Mouse (Mus musculus) forebrain, embryonic 13.5 days (tissue): ENCODE measurements at regions not wholly inside any gene's neighbourhood (a gene's known extent, or its start where the extent isn't known, plus 50 kb on each side); places are given as distances from the start of the nearest gene placed in this dataset.
A peak's percentile ranks its signal among the peaks of the same experiment; 100 is the strongest.

Experiments
- ATAC-seq: fragments of 200-750 bp; cut with Nextera tagmentation; 2 replicates; pipeline ENCODE4 v1.8.0; 2017
- H3K27ac ChIP-seq: fragments of 300-500 bp; sonication (generic); 2 replicates; pipeline ENCODE4 v1.5.1; 2015; ENCODE audit warnings: inconsistent platforms, mild to moderate bottlenecking, moderate library complexity
- H3K27me3 ChIP-seq: fragments of 300-500 bp; sonication (generic); 2 replicates; pipeline ENCODE4 v1.6.1; 2015; ENCODE audit warnings: mild to moderate bottlenecking, inconsistent platforms
- H3K36me3 ChIP-seq: fragments of 300-500 bp; sonication (generic); 2 replicates; pipeline ENCODE4 v1.6.1; 2015; ENCODE audit warnings: mild to moderate bottlenecking, inconsistent platforms; ENCODE audit not compliant: poor library complexity, severe bottlenecking
- H3K4me1 ChIP-seq: fragments of 300-500 bp; sonication (generic); 2 replicates; pipeline ENCODE4 v1.6.1; 2015; ENCODE audit warnings: inconsistent platforms
- H3K4me2 ChIP-seq: fragments of 300-500 bp; sonication (generic); 2 replicates; pipeline ENCODE4 v1.6.1; 2015; ENCODE audit warnings: inconsistent platforms, mild to moderate bottlenecking, moderate library complexity
- H3K4me3 ChIP-seq: fragments of 300-500 bp; sonication (generic); 2 replicates; pipeline ENCODE4 v1.5.1; 2015; ENCODE audit warnings: mild to moderate bottlenecking, inconsistent platforms
- H3K9ac ChIP-seq: fragments of 300-500 bp; sonication (generic); 2 replicates; pipeline ENCODE4 v1.6.1; 2015; ENCODE audit warnings: mild to moderate bottlenecking, inconsistent platforms
- H3K9me3 ChIP-seq: fragments of 300-500 bp; sonication (generic); replicated peaks from 2 replicates; pipeline ENCODE4 v1.6.1; 2016; ENCODE audit warnings: inconsistent platforms
- WGBS: fragments of 180-500 bp; shearing (Covaris S2); methylation state at CpG from one replicate; pipeline ENCODE4 v1.1.7; 2015; 5-methylcytosine and 5-hydroxymethylcytosine counted together

DNA sequence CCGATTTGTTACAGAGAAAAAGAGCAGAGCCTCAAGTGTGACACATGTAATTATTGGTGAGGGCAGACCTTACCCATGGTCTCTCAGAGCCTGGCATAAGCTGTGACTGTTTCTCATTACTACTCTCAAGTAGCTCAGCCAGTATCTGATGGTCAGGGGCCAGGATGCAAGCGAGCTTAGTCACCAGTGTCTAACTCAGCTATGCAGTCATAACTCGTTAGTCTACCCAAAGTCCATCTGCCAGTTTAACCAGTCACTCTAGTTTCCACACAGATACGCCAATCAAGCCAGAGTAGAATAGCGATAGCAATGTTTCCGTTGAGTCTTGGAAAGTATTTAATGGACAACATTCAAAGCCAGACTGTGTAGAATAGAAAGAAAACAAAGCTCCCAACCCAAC is 354.3 kb upstream of the Map3k7 start:
- Histone ChIP-seq H3K9me3 (no peaks in the 10 kb centered on the region), H3K4me1 (peaks cover 27% of the 10 kb centered on the region), H3K27ac (no peak overlapping the region), H3K9ac (no peak overlapping the region), H3K36me3 (no peaks in the 10 kb centered on the region), H3K27me3 (no peaks in the 10 kb centered on the region), H3K4me2 (no peak overlapping the region), H3K4me3 (no peak overlapping the region)
- no peak for ATAC-seq
- 79% methylated on average over 6 of the region's 6 CpGs for WGBS

DNA sequence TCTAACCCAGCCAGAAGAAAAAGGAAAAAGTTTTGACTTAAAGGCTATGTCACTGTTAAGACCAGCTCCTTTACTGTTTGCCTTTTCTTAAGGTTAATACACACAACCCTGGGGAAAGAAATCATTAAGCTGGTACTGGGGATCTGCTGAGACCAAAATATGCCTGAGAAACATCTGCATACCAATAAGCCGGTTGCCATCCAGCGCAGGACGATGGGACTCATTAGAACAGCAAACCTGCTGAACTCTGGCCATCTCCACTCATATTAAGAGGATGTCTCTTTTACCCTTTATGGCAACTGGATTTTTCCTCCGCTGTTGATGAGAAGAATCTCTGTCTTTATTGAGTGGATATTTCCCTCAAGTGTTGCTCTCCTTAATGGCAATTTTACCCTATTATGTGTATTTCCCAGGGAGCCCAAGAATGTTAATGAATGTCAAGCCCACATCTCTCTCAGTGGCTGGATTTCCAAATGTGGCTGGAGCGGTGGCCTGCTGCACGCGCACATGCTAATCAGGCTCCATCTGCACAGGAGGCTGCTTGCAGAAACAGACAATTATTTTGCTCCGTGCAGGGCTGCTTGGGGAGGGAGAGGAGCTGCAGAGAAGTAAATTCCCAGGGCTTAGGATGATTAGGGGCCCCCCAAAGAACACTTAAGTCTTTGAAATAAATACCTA is 351.6 kb upstream of the Map3k7 start:
- Histone ChIP-seq H3K36me3 (no peaks in the 10 kb centered on the region), H3K4me2 (peak overlapping the region; percentile 38), H3K27me3 (no peaks in the 10 kb centered on the region), H3K4me3 (no peak overlapping the region), H3K4me1 (peaks cover 41% of the 10 kb centered on the region), H3K9me3 (no peaks in the 10 kb centered on the region), H3K9ac (no peak overlapping the region), H3K27ac (peak overlapping the region; percentile 75)
- peak; percentile 89 for ATAC-seq
- WGBS, result 3% methylated on average over 8 of the region's 8 CpGs

DNA sequence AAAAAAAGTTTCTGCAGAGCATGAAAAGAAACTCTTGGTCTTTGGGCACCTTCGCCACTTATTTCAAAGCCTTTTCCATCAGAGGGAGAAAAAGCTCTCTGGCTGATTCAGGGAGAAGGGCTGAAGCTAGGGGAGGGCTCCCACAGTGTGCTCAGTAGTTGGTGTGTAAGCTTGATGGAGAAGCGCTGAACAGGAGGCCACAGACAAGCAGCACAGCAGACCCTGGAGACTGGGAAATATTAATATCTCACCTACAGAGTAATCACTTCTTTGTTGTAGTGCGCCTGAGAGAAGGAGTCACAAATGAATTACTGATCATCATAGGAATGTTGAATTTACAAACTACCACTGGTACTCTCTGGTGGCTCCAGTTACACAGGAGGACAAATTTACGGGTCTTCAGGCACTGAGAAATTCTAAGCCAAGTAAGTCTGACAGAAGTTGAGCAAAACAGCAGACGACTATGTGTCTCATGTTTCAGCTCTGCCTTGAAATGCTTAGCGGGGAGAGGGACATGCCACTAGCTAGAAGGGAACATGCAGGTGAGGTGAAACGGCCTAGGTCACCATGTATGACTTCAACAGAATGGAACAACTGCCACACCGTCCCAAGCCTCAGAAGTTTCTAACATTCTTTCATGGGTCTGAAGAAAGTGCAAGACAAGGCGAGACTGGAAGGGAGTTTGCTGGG is 350.9 kb upstream of the Map3k7 start:
- no peak overlapping the region; the same call in 1 of the 2 replicates for H3K9ac ChIP-seq
- peak overlapping the region; percentile 75 for H3K27ac ChIP-seq
- H3K36me3 ChIP-seq, result no peaks in the 10 kb centered on the region
- no peaks in the 10 kb centered on the region for H3K27me3 ChIP-seq
- peak; percentile 57 for ATAC-seq
- H3K4me2 ChIP-seq, result peak overlapping the region; percentile 38
- no peaks in the 10 kb centered on the region for H3K9me3 ChIP-seq
- WGBS, result 31% methylated on average over 9 of the region's 9 CpGs
- peaks cover 48% of the 10 kb centered on the region for H3K4me1 ChIP-seq
- H3K4me3 ChIP-seq, result no peak overlapping the region

DNA sequence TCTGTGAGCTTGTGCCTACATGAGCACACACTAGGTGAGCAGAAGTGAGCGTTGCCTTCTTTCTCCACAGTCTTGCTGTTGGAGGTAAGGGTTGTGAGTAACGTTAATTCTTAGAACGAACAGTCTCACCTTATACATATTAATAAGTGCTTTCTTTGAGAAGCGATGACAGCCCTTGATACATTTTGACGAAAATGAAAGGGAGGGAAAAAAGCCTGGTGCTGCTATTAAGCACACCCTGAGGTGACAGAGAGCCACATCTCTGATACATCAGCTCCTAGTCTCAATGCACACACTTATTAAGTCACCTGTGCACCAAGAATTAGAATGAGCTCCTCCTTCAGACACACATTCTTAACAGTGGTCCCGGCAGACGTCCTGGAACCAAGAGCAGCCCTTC is 346.3 kb upstream of the Map3k7 start:
- no peaks in the 10 kb centered on the region for H3K27me3 ChIP-seq
- peak; percentile 31; the same call in 1 of the 2 replicates for ATAC-seq

DNA sequence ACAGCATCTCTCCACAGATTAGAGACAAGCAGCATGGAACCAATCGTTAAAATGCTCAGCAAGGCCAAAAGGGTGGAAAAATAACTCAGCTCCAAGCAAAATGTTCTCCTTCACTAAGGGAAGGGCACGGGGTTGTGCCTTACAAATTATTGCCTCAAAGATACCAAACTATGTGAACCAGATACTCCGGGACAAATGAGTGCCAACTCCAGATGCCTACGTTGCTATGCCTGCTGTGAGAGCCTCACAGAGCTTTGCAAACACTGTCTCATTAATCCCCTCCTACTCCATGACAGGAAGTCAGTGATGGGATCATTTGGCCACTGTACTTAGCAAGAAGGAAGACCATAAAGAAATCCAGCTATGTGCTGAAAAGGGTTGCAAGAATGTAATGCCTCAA is 345.9 kb upstream of the Map3k7 start:
- ATAC-seq, result 0 out of 2 replicates have a peak, but pooled peaks have one; percentile 25
- no peaks in the 10 kb centered on the region for H3K27me3 ChIP-seq
- H3K4me3 ChIP-seq, result no peak overlapping the region
- WGBS, result 27% methylated on average over 4 of the region's 4 CpGs
- H3K4me2 ChIP-seq, result peak overlapping the region; percentile 8; the same call in 1 of the 2 replicates
- no peak overlapping the region for H3K27ac ChIP-seq
- no peaks in the 10 kb centered on the region for H3K9me3 ChIP-seq
- no peak overlapping the region for H3K9ac ChIP-seq
- H3K36me3 ChIP-seq, result no peaks in the 10 kb centered on the region
- H3K4me1 ChIP-seq, result peaks cover 35% of the 10 kb centered on the region

More for the DNA sequence above, 346.3 kb upstream of the Map3k7 start:
- Histone ChIP-seq H3K4me2 (peak overlapping the region; percentile 8; the same call in 1 of the 2 replicates), H3K27ac (no peak overlapping the region), H3K36me3 (no peaks in the 10 kb centered on the region), H3K9me3 (no peaks in the 10 kb centered on the region), H3K9ac (no peak overlapping the region), H3K4me3 (no peak overlapping the region), H3K4me1 (peaks cover 39% of the 10 kb centered on the region)
- 42% methylated on average over 7 of the region's 7 CpGs for WGBS

DNA sequence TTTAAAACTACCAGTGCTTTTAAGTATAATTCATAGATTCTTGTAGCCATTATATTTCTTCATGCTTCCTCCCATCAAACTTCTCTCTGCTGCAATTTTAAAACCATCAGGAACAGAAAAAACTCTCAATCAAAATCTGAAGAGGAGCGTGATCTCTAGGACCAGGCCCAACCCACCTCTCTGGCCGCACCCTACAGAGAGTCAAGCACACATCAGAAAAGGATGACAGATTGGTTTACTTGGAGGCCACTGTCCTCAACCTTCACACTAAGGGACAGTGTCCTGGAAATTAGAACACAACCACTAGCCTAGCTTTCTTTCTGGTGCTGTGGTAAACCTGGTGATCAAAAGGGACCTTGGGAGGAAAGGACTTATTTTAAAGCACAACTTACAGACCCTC is 342.7 kb upstream of the Map3k7 start:
- no peaks in the 10 kb centered on the region for H3K9me3 ChIP-seq
- no peak for ATAC-seq
- no peak overlapping the region for H3K9ac ChIP-seq
- peaks cover 20% of the 10 kb centered on the region for H3K4me1 ChIP-seq
- 97% methylated on average over 2 of the region's 2 CpGs for WGBS
- H3K4me2 ChIP-seq, result no peak overlapping the region
- H3K27me3 ChIP-seq, result no peaks in the 10 kb centered on the region
- H3K27ac ChIP-seq, result no peak overlapping the region
- no peak overlapping the region for H3K4me3 ChIP-seq
- no peaks in the 10 kb centered on the region for H3K36me3 ChIP-seq

DNA sequence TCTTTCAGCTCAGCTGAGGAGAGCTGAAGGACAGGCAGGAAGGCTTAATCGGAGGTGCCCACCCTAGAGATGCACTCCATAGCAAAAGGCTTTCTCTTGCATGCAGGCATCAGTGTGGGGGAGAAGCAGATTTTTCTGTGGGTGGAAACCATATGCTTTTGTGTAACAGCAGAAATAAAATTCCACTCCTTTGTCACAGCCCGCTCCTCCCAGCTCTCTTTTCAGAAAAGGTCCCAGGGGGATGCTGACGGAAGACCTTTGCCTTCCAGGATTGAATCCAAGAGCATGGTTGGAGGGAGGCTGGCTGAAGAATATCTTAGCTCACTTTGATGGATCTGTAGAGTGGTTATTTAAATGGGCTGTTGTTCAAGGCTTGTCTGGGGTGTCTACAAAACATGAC is 336.8 kb upstream of the Map3k7 start:
- Histone ChIP-seq H3K27me3 (no peaks in the 10 kb centered on the region), H3K4me3 (no peak overlapping the region), H3K36me3 (no peaks in the 10 kb centered on the region), H3K9me3 (no peaks in the 10 kb centered on the region), H3K4me2 (no peak overlapping the region), H3K27ac (no peak overlapping the region), H3K9ac (no peak overlapping the region), H3K4me1 (peaks cover 2% of the 10 kb centered on the region; the same call in 1 of the 2 replicates)
- WGBS, result 62% methylated on average over 3 of the region's 3 CpGs
- no peak for ATAC-seq

DNA sequence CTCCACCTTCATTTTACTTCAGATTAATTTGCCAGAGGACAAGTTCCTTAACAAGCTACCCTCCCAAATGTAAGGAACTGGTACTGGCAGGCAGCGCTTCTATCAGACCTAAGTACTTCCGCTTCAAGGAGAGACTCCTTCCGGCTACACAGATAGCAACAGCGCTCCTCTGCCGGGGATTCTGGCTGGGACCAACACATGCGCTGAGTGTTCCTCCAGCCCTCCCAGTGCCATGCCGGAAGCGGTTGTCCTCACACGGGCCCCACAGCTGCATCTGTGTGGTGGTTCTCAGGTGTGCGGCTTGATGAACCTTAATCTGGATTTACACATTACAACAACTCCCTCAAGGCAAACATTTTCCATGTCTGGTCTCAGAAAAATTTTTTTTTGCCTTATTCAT is 336.1 kb upstream of the Map3k7 start:
- Histone ChIP-seq H3K4me2 (no peak overlapping the region), H3K4me3 (no peak overlapping the region), H3K4me1 (peaks cover 2% of the 10 kb centered on the region; the same call in 1 of the 2 replicates), H3K9me3 (no peaks in the 10 kb centered on the region), H3K27ac (no peak overlapping the region), H3K36me3 (no peaks in the 10 kb centered on the region), H3K9ac (no peak overlapping the region), H3K27me3 (no peaks in the 10 kb centered on the region)
- WGBS, result 94% methylated on average over 10 of the region's 10 CpGs
- no peak for ATAC-seq

DNA sequence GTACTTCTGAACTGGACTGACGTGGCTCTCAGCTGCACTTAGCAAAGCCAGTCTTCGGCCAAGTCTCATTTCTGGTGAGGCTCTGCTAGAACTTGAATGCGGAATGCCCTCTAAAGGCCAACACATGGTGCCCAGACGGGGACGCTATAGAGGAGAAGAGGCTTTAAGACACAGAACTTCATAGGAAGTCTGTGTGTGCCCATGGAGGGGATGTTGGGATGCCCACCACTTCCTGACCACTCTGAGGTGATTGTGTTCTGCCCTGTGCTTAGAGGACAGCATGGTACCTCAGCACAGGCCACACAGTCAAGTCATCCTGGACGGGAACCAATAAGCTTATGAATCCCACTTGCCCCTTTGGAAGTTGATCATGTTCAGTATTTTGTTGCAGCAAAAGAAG is 325.3 kb upstream of the Map3k7 start:
- no peak overlapping the region for H3K9ac ChIP-seq
- no peak for ATAC-seq
- 91% methylated on average over 6 of the region's 6 CpGs for WGBS
- peaks cover 5% of the 10 kb centered on the region; the same call in 1 of the 2 replicates for H3K4me1 ChIP-seq
- H3K4me3 ChIP-seq, result no peak overlapping the region
- no peaks in the 10 kb centered on the region for H3K27me3 ChIP-seq
- no peaks in the 10 kb centered on the region for H3K36me3 ChIP-seq
- no peak overlapping the region for H3K4me2 ChIP-seq
- no peak overlapping the region for H3K27ac ChIP-seq
- no peaks in the 10 kb centered on the region; the same call in 1 of the 2 replicates for H3K9me3 ChIP-seq

DNA sequence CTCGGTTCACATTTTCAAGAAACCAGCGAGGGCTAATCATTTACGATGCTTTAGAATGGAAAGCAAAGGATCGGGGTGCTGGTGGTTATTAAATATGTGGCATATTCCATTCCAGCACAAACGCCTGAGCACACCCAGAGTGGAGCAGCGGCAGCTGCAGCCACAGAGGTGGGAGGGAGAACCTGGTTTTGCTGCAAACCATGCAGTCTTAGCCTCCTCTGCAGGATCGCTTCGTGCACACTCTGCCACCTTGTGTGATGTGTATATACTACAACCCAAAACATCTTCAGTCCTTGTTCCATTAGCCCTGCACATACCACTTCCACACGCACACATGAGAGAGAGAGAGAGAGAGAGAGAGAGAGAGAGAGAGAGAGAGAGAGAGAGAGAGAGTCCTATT is 321.7 kb upstream of the Map3k7 start:
- no peak overlapping the region for H3K4me3 ChIP-seq
- no peak overlapping the region for H3K27ac ChIP-seq
- no peaks in the 10 kb centered on the region for H3K27me3 ChIP-seq
- H3K9me3 ChIP-seq, result no peaks in the 10 kb centered on the region; the same call in 1 of the 2 replicates
- peaks cover 5% of the 10 kb centered on the region; the same call in 1 of the 2 replicates for H3K4me1 ChIP-seq
- 46% methylated on average over 9 of the region's 9 CpGs for WGBS
- peak; percentile 93 for ATAC-seq
- H3K4me2 ChIP-seq, result no peak overlapping the region
- H3K9ac ChIP-seq, result no peak overlapping the region
- no peaks in the 10 kb centered on the region for H3K36me3 ChIP-seq

DNA sequence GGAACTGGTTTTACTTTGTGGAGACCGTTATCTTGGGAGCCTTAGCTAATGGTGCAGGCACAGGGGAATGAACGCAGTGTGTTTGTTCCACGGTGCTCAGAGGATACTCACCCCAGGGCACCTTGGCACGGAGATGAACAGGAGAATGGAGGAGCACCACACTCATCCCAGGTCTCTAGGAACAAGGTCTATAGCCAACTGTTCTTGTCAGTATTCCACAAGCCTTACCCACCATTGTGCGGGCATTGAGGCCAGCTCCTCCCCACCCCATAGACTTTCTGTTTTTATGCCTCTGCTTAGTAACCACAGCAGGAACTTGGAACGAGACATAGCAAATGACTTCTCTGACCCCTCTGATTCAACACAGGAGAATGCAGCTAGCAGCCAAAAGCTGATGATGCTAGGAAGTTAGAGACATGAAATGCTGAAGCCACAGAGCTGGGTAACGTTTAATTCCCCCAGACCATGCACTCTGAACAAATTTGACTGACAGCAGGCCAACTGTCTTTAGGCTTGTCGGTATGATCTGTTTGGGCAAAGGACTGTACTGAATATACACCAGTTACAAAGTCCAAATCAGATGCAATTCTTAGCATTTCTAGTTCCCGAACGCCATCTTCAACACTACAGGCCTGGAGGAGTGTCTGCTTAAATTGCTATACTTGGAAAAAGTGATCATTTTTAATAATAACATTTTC is 321.2 kb upstream of the Map3k7 start:
- 66% methylated on average over 10 of the region's 10 CpGs for WGBS
- no peak overlapping the region for H3K27ac ChIP-seq

More for the DNA sequence above, 321.2 kb upstream of the Map3k7 start:
- Histone ChIP-seq H3K9me3 (no peaks in the 10 kb centered on the region; the same call in 1 of the 2 replicates), H3K36me3 (no peaks in the 10 kb centered on the region), H3K4me2 (no peak overlapping the region), H3K27me3 (no peaks in the 10 kb centered on the region), H3K4me3 (no peak overlapping the region), H3K4me1 (peaks cover 5% of the 10 kb centered on the region; the same call in 1 of the 2 replicates), H3K9ac (no peak overlapping the region)
- peak; percentile 40; the same call in 1 of the 2 replicates for ATAC-seq
